Mouse (Mus musculus): ENCODE data around the gene Pnpla2. TPM values are rescaled to one million over a fixed set of nuclear protein-coding genes. Genes with fewer than 3 reads are reported as not detected.

Gene Pnpla2
- total RNA-seq, 4 experiments from 2014 or later = 250 to 384 (median 284) TPM

DNA sequence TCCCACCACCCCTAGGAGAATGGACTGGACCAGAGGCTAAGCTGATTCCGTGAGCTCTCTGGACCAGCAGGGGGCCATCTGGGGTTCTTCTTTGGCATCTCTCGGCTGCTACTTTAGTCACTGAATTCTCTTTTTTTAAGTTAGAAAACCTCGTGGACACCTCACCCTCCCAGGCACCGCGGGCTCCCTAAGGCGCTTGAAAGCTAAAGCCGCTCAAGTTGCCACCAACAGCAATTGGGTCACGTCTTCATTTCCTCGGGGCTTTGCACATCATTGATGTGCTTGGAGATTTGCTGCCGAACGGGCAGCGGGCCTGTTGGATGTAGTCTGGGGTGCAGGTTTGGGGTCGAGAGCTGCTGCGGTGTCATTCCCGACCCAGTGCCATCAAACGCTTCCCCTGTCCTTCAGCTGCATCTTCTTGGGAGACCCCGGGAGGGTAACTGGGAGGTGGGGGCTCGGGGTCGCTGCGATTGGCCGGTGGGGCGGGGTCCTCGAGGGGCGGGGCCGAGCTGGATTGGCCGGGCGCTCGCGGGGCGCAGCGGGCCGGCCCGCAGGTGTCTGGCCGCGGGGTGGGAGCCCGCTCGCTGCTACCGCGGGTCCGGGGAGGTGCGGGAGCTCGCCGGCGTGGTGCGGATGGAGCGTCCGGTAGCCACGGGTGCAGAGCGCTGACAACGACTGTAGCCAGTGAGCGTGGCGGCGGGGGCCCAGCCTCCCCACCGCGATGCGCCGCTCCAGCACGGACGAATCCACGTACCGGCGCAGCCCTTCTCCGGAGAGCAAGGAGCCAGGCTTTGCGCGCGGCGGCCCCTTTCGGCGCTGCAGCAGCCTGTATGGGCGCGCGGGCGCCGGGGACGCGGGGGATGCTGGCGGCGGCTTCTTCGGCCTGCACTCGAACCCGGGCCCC, 26.8 kb downstream of the Pnpla2 start:
- no peak for DNase-seq (ENCODE audit: low spot score in 2 of 2)

- no peak for DNase-seq (ENCODE audit: low spot score in 2 of 2)
Measured at GRCm38 (mm10) chr7:141482531-141483024, 27.6 kb downstream of the Pnpla2 start.

- no peak for DNase-seq (ENCODE audit: low spot score in 2 of 2)
Measured at GRCm38 (mm10) chr7:141483114-141483653, 28.2 kb downstream of the Pnpla2 start.

GRCm38 (mm10) chr7:141484186-141485120, 29.5 kb downstream of the Pnpla2 start:
- DNase-seq (ENCODE audit: low spot score in 2 of 2) = no peak

GRCm38 (mm10) chr7:141485186-141485585, 30.2 kb downstream of the Pnpla2 start:
- no peak for DNase-seq (ENCODE audit: low spot score in 2 of 2)

DNA sequence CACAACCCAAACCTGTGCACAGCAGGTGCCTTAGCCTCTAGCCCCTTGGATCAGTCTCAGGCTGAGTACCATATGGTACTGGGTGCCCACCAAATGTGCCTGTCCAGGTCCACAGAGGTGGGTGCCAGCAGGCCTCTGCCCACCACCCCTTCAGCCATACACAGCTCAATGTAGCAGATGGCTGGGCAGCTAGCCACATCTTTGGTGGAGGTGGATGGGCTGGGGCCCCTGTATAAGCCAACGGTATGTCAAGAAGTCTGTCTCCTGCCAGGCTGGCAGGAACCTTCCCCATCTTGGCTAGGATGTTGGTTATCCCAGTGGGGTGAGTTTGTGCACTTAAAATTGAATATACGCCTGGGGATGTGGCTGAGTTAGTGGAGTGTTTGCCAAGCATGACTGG, 30.6 kb downstream of the Pnpla2 start:
- no peak for DNase-seq (ENCODE audit: low spot score in 2 of 2)

DNA sequence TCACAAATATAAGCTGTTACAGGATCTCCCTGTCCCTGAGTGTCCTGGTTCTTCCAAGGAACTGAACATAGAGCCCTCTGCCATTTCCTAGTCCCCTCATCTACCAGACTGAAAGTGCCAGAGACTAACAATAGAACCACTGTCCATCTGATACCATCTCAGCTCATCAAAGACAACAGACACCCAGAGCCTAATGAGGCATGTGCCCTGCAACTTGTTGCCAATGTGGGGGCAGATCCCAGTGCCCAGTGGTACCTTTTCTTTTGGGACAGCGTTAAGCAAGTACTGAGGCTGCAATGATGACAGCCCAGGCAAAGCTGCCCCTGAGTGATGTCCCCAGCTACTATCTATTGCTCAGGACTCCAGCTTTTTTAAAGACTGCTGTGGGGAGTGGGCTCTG, 31.2 kb downstream of the Pnpla2 start:
- DNase-seq (ENCODE audit: low spot score in 2 of 2) = no peak

DNA sequence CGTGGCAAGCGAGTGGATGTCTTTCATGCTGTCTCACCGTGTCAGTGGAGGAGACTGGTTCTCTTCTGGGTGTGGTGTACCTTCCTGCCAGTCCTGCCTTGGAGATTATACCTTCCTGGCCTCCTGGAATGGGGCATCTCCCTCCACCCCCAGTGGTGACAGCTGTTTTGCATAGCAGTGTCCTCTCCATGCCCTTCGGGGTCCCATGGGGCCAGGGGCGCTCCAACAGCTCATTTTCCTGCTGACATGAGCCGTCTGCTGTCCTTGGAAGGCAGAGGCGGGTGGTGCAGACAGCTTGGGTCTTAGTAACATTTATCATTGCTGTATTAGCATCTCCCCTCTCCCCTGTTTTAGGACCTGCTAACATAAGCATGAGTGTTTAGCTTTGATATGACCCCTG, 32.1 kb downstream of the Pnpla2 start:
- DNase-seq (ENCODE audit: low spot score in 2 of 2) = no peak

DNA sequence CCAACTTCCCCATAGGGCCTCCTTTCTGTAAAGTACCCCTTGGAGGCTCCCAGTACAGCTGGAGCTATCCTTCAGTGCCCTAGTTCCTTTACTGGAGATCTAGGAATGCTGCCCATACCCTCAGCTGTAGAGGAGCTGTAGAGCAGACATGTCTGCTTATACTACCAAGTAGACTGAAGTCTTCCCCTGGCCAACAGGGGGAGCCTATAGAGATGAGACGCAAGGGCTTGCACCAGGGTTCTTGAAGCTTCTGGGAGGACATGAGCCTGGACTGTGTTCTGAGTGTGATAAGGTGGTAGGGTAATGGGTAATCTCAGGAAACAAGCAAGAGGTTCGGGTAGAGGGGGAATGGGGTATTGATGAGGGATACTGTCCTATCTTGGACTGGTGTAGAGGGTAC, 36.2 kb downstream of the Pnpla2 start:
- DNase-seq (ENCODE audit: low spot score in 2 of 2) = no peak

GRCm38 (mm10) chr7:141492738-141493137, 37.7 kb downstream of the Pnpla2 start:
- DNase-seq (ENCODE audit: low spot score in 2 of 2) = no peak

GRCm38 (mm10) chr7:141493729-141494128, 38.7 kb downstream of the Pnpla2 start:
- DNase-seq (ENCODE audit: low spot score in 2 of 2) = no peak

DNA sequence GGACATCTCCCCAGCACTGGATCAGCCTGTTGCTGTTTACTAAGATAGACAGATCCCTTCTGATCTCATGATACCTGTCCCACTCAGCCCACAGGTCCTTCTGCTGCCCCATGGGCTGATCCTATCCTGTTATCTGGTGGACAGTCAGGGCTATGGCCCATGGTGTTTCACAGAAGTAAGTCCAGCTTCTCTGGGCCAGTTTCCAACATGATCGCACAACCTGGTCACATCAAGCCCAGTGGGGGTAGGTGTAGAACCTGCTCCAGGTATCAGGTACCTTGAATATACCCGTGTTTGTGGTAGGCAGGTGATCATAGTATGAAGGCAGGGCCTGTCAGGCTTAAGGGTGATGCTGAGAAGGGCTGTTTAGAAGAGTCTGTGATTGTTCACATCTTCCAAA, 40.4 kb downstream of the Pnpla2 start:
- DNase-seq (ENCODE audit: low spot score in 2 of 2) = no peak

GRCm38 (mm10) chr7:141495940-141496339, 40.9 kb downstream of the Pnpla2 start:
- no peak for DNase-seq (ENCODE audit: low spot score in 2 of 2)

DNA sequence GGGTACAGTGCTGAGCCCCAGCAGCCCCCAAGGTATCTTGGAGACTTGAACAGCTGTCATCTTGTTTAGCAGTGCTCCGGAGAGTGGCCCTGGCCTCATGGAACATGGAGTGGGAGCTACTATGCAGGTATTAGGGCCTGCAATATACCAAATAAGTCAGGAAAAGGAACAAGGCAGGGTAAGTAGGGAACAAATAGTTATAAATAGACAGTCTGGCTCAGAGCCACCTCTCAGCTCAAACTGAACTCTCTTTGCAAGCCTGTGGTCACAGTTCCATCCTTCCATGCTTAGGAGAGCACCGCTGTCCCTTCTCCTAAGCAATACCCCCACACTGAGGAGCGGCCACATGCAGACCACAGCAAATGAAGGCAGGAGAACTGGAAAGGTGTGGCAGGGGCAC, 42.6 kb downstream of the Pnpla2 start:
- no peak for DNase-seq (ENCODE audit: low spot score in 2 of 2)

GRCm38 (mm10) chr7:141501820-141502555, 47.0 kb downstream of the Pnpla2 start:
- no peak for DNase-seq (ENCODE audit: low spot score in 2 of 2)

DNA sequence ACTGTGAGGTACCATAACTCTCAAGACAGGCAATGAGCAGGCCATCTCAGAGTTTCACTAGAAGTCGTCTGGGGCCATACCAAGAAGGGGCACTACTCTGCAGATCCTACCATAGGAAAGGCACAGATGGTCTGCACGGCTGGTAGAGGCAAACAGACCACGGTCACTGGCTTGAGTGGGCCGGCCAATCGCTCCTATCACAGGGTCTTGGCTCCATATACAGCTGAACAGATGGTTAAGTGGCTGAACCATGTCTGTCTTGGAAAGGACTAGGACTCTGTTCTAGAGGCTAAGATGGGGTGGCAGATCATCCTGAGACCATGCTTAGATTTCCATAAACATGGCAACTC, 47.5 kb downstream of the Pnpla2 start:
- DNase-seq (ENCODE audit: low spot score in 2 of 2) = no peak

DNA sequence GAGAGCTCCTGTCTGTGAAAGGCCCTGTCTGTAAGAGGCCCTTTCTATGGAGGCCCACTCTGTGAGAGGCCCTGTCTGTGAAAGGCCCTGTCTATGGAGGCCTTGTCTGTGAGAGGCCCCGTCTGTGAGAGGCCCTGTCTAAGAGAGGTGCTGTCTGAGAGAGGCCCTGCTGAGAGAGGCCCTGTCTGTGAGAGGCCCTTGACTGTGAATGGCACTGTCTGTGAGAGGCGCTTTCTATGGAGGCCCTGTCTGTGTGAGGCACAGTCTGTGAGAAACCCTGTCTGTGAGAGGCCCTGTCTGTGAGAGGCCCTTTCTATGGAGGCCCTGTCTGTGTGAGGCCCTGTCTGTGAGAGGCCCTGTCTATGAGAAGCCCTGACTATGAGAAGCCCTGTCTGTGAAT, 51.3 kb downstream of the Pnpla2 start:
- no peak for DNase-seq (ENCODE audit: low spot score in 2 of 2)

- DNase-seq (ENCODE audit: low spot score in 2 of 2) = no peak
Measured at GRCm38 (mm10) chr7:141508160-141508559, 53.2 kb downstream of the Pnpla2 start.

GRCm38 (mm10) chr7:141510196-141510595, 55.2 kb downstream of the Pnpla2 start:
- no peak for DNase-seq (ENCODE audit: low spot score in 2 of 2)

All from gastrocnemius, adult 8-10 months (tissue).